Mouse (Mus musculus) ES-Bruce4 (cell line): ENCODE data around the gene Gapdh. TPM values are rescaled to one million over a fixed set of nuclear protein-coding genes. Genes with fewer than 3 reads are reported as not detected.

Experiments
- H3K27ac ChIP-seq: 2 replicates; pipeline ENCODE4 v1.5.1; 2012; ENCODE audit warnings: low read length, inconsistent platforms; ENCODE audit not compliant: insufficient read depth
- H3K27me3 ChIP-seq: 2 replicates; pipeline ENCODE4 v1.6.1; 2012; ENCODE audit warnings: mild to moderate bottlenecking, low read length, inconsistent platforms; ENCODE audit not compliant: control insufficient read depth, poor library complexity, insufficient read depth, severe bottlenecking
- H3K36me3 ChIP-seq: 2 replicates; pipeline ENCODE4 v1.6.1; 2012; ENCODE audit warnings: inconsistent platforms, mild to moderate bottlenecking, low read length, moderate library complexity; ENCODE audit not compliant: control insufficient read depth, poor library complexity, insufficient read depth, severe bottlenecking
- H3K4me1 ChIP-seq: one replicate; pipeline ENCODE4 v1.8.1; 2011; ENCODE audit warnings: low read length; ENCODE audit not compliant: control insufficient read depth, insufficient read depth
- H3K4me3 ChIP-seq: 2 replicates; pipeline ENCODE4 v1.5.1; 2011; ENCODE audit warnings: low read depth, mild to moderate bottlenecking, low read length
- H3K9ac ChIP-seq: 2 replicates; pipeline ENCODE4 v1.6.1; 2012; ENCODE audit warnings: low read depth, mild to moderate bottlenecking, inconsistent platforms; ENCODE audit not compliant: poor library complexity, severe bottlenecking
- H3K9me3 ChIP-seq: replicated peaks from 2 replicates; pipeline ENCODE4 v1.6.1; 2012; ENCODE audit warnings: mild to moderate bottlenecking, low read length, inconsistent platforms; ENCODE audit not compliant: control insufficient read depth, poor library complexity, insufficient read depth, severe bottlenecking
- CTCF ChIP-seq: IDR thresholded peaks from one replicate; pipeline ENCODE4 v1.8.1; 2011; ENCODE audit warnings: low read depth, low read length
- EP300 ChIP-seq: IDR thresholded peaks from 2 replicates; pipeline ENCODE4 v1.6.1; 2011; ENCODE audit warnings: low read depth, low read length; ENCODE audit not compliant: insufficient read depth
- POLR2A ChIP-seq: IDR thresholded peaks from one replicate; pipeline ENCODE4 v1.8.1; 2011; ENCODE audit warnings: low read length; ENCODE audit not compliant: insufficient read depth
- polyA plus RNA-seq: library from polyadenylated mRNA; stranded (reverse); fragments of >200 nt; gene quantifications from 2 replicates; pipeline ENCODE4 v1.2.4, GENCODE M21; 2011; ENCODE audit warnings: low read depth; ENCODE audit not compliant: missing spikeins, insufficient read depth, insufficient read length

Gapdh gene
- polyA plus RNA-seq, 1 experiment = 933 TPM

GRCm38 (mm10) chr6:125192016-125192714 is 25.9 kb upstream of the Gapdh start:
- TF ChIP-seq EP300 = 0 out of 2 replicates have a peak, but pooled peaks have one; percentile 23
- TF ChIP-seq CTCF = no peak
- H3K4me1 ChIP-seq = peaks cover 3% of the 10 kb centered on the region
- no peaks in the 10 kb centered on the region for H3K9me3 ChIP-seq
- peak overlapping the region; percentile 97 for H3K4me3 ChIP-seq
- peaks cover 38% of the 10 kb centered on the region for H3K36me3 ChIP-seq
- H3K27ac ChIP-seq = peak overlapping the region; percentile 98
- H3K9ac ChIP-seq = peak overlapping the region; percentile 89
- no peaks in the 10 kb centered on the region for H3K27me3 ChIP-seq

DNA sequence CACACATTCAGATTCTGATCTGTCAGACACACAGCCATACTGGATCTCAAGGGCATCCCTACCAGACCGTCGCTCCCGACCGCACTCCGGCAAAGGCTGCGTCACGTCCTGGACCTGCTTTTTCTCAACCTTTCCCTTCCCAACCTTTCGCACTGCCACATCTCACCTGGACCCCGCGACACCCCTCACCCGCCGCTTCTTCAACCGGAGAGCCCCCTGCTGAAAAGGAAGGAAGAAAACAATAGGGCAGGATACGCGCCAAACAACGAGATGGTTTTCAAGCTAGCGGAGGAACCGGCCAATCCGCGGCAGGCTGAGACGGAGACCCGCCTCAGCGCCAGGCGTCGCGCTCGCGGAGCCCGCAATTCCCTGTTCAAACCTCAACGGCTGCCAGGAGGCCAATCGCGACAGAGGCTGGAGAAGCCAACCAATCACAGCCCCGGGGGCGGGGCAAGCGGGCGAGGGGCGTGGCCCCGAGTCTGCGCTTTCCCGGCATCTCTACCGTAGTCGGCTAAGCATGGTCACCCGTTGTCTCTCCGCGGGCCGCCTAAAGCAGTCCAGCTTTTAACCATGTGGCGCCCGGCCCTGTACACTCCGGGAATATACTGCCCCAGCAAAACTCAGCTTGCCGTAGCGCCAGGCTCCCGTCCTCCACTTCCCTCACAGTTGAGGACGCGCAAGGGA is 25.2 kb upstream of the Gapdh start, which contains the start of the genes Ncapd2 and Mrpl51:
Gene Ncapd2 (minus strand): TSS at position 370 of the 684 bp plus-strand sequence.
Gene Mrpl51 (plus strand): TSS at position 470 of the 684 bp plus-strand sequence.
- Histone ChIP-seq H3K4me1 (peaks cover 3% of the 10 kb centered on the region), H3K9me3 (no peaks in the 10 kb centered on the region), H3K4me3 (peak within 1 kb of the TSS; percentile 97), H3K27ac (peak within 1 kb of the TSS; percentile 98), H3K27me3 (no peaks in the 10 kb centered on the region), H3K9ac (peak within 1 kb of the TSS; percentile 89), H3K36me3 (peaks cover 45% of the 10 kb centered on the region)
- TF ChIP-seq EP300 (no peak), POLR2A (no peak), CTCF (no peak)

DNA sequence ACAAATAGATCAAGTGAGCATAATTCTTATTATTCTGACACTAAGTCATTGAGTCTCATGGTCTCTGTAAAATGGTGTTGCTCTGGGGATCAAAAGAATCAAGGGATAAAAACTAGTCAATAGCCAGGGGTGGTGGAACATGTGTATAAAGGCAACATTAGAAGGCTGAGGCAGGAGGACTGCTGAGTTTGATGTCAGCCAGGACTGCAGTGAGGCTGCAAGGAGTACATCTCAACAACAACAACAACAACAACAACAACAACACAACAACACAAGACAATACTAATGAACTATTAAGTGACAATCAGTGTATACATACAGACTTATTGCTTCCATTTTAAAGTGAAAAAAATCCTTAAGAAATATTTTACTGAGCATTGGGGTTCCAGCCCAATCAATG is 24.5 kb upstream of the Gapdh start:
- H3K36me3 ChIP-seq = peaks cover 52% of the 10 kb centered on the region
- H3K9ac ChIP-seq = peak overlapping the region; percentile 59
- TF ChIP-seq POLR2A (no peak), EP300 (no peak), CTCF (no peak)
- H3K27me3 ChIP-seq = no peaks in the 10 kb centered on the region
- H3K9me3 ChIP-seq = no peaks in the 10 kb centered on the region
- H3K4me1 ChIP-seq = peaks cover 3% of the 10 kb centered on the region
- H3K27ac ChIP-seq = peak overlapping the region; percentile 76
- peak overlapping the region; percentile 90 for H3K4me3 ChIP-seq

DNA sequence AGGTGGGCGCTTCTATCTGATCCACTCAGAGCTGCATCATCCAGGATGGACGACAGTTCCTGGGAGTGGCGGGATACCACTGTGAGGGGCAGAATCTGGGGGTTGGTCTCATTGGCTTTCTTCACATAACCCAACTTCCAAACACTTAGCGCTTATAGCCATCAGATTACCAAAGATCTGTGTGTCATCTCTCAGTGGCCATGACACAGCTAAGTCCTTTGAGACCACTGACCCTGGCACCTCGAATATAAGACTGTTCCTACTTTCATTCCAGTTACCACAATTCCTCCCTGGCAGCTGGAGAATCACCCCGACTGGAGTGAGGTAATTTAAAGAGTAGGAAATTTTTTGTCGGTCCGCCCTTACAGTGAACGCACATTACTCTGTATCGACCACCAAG is 19.9 kb upstream of the Gapdh start:
- H3K4me3 ChIP-seq = no peak overlapping the region
- no peak overlapping the region for H3K9ac ChIP-seq
- TF ChIP-seq CTCF = no peak
- TF ChIP-seq POLR2A = no peak
- TF ChIP-seq EP300 = no peak
- no peak overlapping the region for H3K27ac ChIP-seq
- peaks cover 77% of the 10 kb centered on the region for H3K36me3 ChIP-seq
- no peaks in the 10 kb centered on the region for H3K4me1 ChIP-seq
- H3K9me3 ChIP-seq = no peaks in the 10 kb centered on the region
- H3K27me3 ChIP-seq = no peaks in the 10 kb centered on the region

- Histone ChIP-seq H3K4me3 (no peak overlapping the region), H3K36me3 (peaks cover 94% of the 10 kb centered on the region)
Observed at GRCm38 (mm10) chr6:125182133-125182532, 15.9 kb upstream of the Gapdh start.

GRCm38 (mm10) chr6:125179601-125180000 is 13.3 kb upstream of the Gapdh start:
- peaks cover 93% of the 10 kb centered on the region for H3K36me3 ChIP-seq
- no peak overlapping the region for H3K9ac ChIP-seq
- no peak overlapping the region for H3K4me3 ChIP-seq
- H3K27me3 ChIP-seq = no peaks in the 10 kb centered on the region
- H3K4me1 ChIP-seq = no peaks in the 10 kb centered on the region
- no peaks in the 10 kb centered on the region for H3K9me3 ChIP-seq
- H3K27ac ChIP-seq = no peak overlapping the region
- no peak for TF ChIP-seq POLR2A
- no peak for TF ChIP-seq CTCF
- no peak for TF ChIP-seq EP300

More at GRCm38 (mm10) chr6:125182133-125182532, 15.9 kb upstream of the Gapdh start:
- no peaks in the 10 kb centered on the region for H3K9me3 ChIP-seq
- no peak for TF ChIP-seq POLR2A
- no peak for TF ChIP-seq CTCF
- TF ChIP-seq EP300 = no peak
- no peak overlapping the region for H3K9ac ChIP-seq
- no peaks in the 10 kb centered on the region for H3K4me1 ChIP-seq
- H3K27ac ChIP-seq = no peak overlapping the region
- no peaks in the 10 kb centered on the region for H3K27me3 ChIP-seq
